Mouse (Mus musculus) lung, adult 2 months (tissue): Measurements from ENCODE around the gene Sms.

ENCODE experiments used
- CTCF ChIP-seq: fragments of 200-500 bp; IDR thresholded peaks from 2 replicates; pipeline ENCODE4 v1.5.1; 2011; ENCODE audit warnings: mild to moderate bottlenecking, low read length, control low read depth; ENCODE audit not compliant: insufficient read depth
- POLR2A ChIP-seq: fragments of 200-500 bp; IDR thresholded peaks from 2 replicates; pipeline ENCODE4 v1.6.1; 2011; ENCODE audit warnings: low read depth, mild to moderate bottlenecking, control low read depth, low read length, borderline replicate concordance; ENCODE audit errors: extremely low read depth

DNA sequence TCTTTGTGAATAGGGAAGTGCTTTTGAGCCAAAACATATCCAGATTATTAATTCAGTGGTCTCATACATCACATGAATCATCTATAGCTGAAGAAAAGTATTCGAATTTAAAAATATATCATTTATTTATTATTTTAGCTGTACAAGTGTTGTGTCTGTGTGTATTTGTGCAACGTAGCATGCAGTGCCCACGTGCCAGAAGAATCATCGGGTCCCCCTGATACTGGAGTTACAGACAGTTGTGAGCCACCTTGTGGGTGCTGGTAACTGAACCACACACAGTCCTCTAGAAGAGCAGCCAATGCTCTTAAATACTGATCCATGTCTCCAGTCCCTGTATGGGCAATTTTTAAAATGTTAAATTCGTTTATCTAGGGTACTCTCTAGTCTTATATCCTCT lies 14.3 kb upstream of the Sms start:
- no peak for TF ChIP-seq CTCF
- no peak for TF ChIP-seq POLR2A
